Mouse (Mus musculus) kidney, embryonic 15.5 days (tissue): Measurements from ENCODE around the gene 1110032F04Rik. TPM values are rescaled to one million over a fixed set of nuclear protein-coding genes. Genes with fewer than 3 reads are reported as not detected.
A peak's percentile ranks its signal among the peaks of the same experiment; 100 is the strongest.

Experiments used
- ATAC-seq: fragments of 200-750 bp; cut with Nextera tagmentation; replicated peaks from 2 replicates; pipeline ENCODE4 v1.8.0; 2017; ENCODE audit warnings: moderate TSS enrichment; ENCODE audit not compliant: low FRiP score
- H3K27ac ChIP-seq: fragments of 300-500 bp; sonication (generic); 2 replicates; pipeline ENCODE4 v1.5.1; 2015; ENCODE audit warnings: mild to moderate bottlenecking, inconsistent platforms
- H3K27me3 ChIP-seq: fragments of 300-500 bp; sonication (generic); 2 replicates; pipeline ENCODE4 v1.6.1; 2015; ENCODE audit warnings: inconsistent platforms
- H3K36me3 ChIP-seq: fragments of 300-500 bp; sonication (generic); 2 replicates; pipeline ENCODE4 v1.6.1; 2015; ENCODE audit warnings: inconsistent platforms
- H3K4me1 ChIP-seq: fragments of 300-500 bp; sonication (generic); 2 replicates; pipeline ENCODE4 v1.6.1; 2015; ENCODE audit warnings: inconsistent platforms
- H3K4me2 ChIP-seq: fragments of 300-500 bp; sonication (generic); 2 replicates; pipeline ENCODE4 v1.6.1; 2015; ENCODE audit warnings: moderate library complexity, mild to moderate bottlenecking, inconsistent platforms
- H3K4me3 ChIP-seq: fragments of 300-500 bp; sonication (generic); replicated peaks from 2 replicates; pipeline ENCODE4 v1.5.1; 2015; ENCODE audit warnings: mild to moderate bottlenecking, inconsistent platforms
- H3K9ac ChIP-seq: fragments of 300-500 bp; sonication (generic); 2 replicates; pipeline ENCODE4 v1.6.1; 2015; ENCODE audit warnings: mild to moderate bottlenecking, inconsistent platforms
- H3K9me3 ChIP-seq: fragments of 300-500 bp; sonication (generic); replicated peaks from 2 replicates; pipeline ENCODE4 v1.6.1; 2016; ENCODE audit warnings: inconsistent platforms
- WGBS: fragments of 180-500 bp; shearing (Covaris S2); methylation state at CpG from one replicate; pipeline ENCODE4 v1.1.7; 2015; ENCODE audit warnings: mixed read lengths; 5-methylcytosine and 5-hydroxymethylcytosine counted together
- polyA plus RNA-seq: library from polyadenylated mRNA; unstranded; fragments of >200 nt; fragmentation: Nextera tagmentation; extraction: Ambion mirVana; gene quantifications from 2 replicates; pipeline ENCODE4 v1.2.1, GENCODE M21; 2015

The 1110032F04Rik gene
- polyA plus RNA-seq, result 4.8 TPM in 2 replicates

- Histone ChIP-seq H3K4me2 (peak within 1 kb of the TSS; percentile 100), H3K4me1 (peaks cover 22% of the 10 kb centered on the region), H3K9ac (peak within 1 kb of the TSS; percentile 59), H3K9me3 (no peaks in the 10 kb centered on the region), H3K27me3 (peaks cover 38% of the 10 kb centered on the region), H3K36me3 (no peaks in the 10 kb centered on the region), H3K4me3 (peak within 1 kb of the TSS; percentile 69), H3K27ac (no peak within 1 kb of the TSS)
- under 1% methylated on average over 46 of the region's 62 CpGs for WGBS
- peak; percentile 87 for ATAC-seq
Measured at GRCm38 (mm10) chr3:68869211-68869690, at the start of gene 1110032F04Rik. Gene 1110032F04Rik, plus strand, starts transcription at chr3:68869586.

DNA sequence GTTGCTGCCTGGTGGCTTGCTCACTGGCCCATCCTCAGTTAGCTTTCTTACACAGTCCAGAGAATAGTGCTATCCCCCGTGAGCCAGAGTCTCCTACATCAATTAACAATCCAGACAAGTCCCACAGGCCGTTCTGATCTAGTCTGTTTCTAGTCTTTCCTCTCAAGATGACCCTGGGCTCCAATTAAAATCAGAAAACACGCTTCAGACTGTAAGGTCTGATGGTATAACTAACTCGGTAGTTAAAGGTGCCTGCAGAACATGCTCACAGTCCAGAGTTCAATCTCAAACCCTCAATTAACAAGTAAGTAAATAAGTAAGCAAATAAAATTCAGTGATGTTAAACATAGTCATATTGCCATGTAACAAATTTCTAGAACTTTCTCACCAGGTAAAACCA is 48.0 kb upstream of the 1110032F04Rik start:
- Histone ChIP-seq H3K36me3 (no peaks in the 10 kb centered on the region), H3K4me3 (no peak overlapping the region), H3K9ac (no peak overlapping the region), H3K4me2 (no peak overlapping the region), H3K27me3 (no peaks in the 10 kb centered on the region), H3K4me1 (peaks cover 35% of the 10 kb centered on the region), H3K9me3 (no peaks in the 10 kb centered on the region), H3K27ac (peak overlapping the region; percentile 56)
- WGBS, result 54% methylated on average over 4 of the region's 4 CpGs
- 0 out of 2 replicates have a peak, but pooled peaks have one; percentile 26 for ATAC-seq

DNA sequence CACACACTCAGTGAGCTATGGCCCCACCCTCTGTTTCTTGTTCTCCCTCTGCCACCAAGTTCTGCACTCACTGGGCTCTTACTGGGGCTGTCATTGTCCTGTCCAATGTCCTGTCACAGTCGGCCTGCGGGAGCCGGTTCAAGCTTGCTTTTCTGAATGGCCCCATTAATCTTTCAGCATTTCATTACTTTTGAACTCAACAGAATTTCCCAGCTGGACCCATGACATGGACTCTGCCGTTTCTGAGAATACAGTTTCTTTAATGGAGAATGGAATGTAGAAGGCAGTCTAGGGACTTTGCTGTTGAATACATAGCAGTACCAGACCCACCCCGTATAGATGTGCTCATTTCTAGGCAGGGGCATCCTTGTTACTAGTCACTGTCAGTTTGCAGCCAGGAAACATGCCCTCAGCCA is 47.5 kb upstream of the 1110032F04Rik start:
- no peaks in the 10 kb centered on the region for H3K27me3 ChIP-seq
- no peak overlapping the region for H3K4me2 ChIP-seq
- ATAC-seq, result peak; percentile 87
- no peak overlapping the region for H3K4me3 ChIP-seq
- no peak overlapping the region for H3K9ac ChIP-seq
- no peaks in the 10 kb centered on the region for H3K36me3 ChIP-seq
- H3K9me3 ChIP-seq, result no peaks in the 10 kb centered on the region
- 19% methylated on average over 5 of the region's 5 CpGs for WGBS
- H3K27ac ChIP-seq, result peak overlapping the region; percentile 56
- H3K4me1 ChIP-seq, result peaks cover 35% of the 10 kb centered on the region

DNA sequence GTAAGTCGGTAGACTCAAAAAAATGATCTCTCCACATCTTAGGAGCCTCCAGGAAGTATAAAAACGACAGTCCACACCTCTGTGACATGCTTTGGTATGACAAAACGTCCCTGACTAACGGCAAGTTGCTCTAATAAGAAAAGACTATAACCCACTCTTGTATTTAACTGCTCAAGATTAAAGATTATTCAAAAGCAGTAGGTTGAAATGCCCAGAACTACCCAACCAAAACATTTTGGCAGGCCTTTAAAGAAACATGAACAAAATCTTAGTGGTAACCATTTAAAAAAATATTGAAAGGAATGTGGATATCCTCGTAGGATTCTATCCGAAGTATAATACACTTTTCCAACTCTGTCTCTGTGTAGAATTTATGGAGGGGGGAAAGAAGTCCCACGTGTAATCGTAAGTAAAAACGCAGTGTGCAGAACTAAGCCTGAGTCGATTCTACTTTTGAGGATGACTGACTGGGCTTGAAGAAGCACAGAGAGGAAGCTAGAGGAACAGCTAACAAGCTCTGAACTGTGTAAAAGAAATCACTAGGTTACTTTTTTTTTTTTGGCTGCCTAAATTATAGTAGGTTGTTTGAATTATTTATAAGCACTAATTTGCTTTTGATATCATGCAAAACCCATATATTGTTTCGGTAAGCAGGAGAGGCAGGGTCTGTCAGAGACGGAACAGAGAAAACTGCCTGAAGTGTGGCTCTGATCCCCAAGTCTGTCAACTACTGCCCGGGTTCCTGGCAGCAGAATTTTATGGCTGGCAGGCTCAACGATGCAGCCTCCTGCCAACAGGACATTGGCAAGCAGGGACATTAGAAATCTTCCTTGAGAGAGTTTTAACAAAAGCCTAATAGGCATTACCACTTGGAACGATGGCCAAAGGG is 45.3 kb upstream of the 1110032F04Rik start:
- no peaks in the 10 kb centered on the region for H3K27me3 ChIP-seq
- ATAC-seq, result no peak
- H3K27ac ChIP-seq, result peak overlapping the region; percentile 24
- H3K9me3 ChIP-seq, result no peaks in the 10 kb centered on the region
- H3K4me2 ChIP-seq, result no peak overlapping the region
- 32% methylated on average over 15 of the region's 15 CpGs for WGBS
- no peak overlapping the region for H3K4me3 ChIP-seq
- H3K4me1 ChIP-seq, result peaks cover 35% of the 10 kb centered on the region
- no peaks in the 10 kb centered on the region for H3K36me3 ChIP-seq
- H3K9ac ChIP-seq, result no peak overlapping the region

GRCm38 (mm10) chr3:68824765-68825090 is 44.7 kb upstream of the 1110032F04Rik start:
- Histone ChIP-seq H3K27ac (peak overlapping the region; percentile 59; the same call in 1 of the 2 replicates), H3K9me3 (no peaks in the 10 kb centered on the region), H3K4me2 (0 out of 2 replicates have a peak overlapping the region, but pooled peaks have one; percentile 5), H3K36me3 (no peaks in the 10 kb centered on the region), H3K4me3 (no peak overlapping the region), H3K27me3 (no peaks in the 10 kb centered on the region), H3K9ac (no peak overlapping the region), H3K4me1 (peaks cover 35% of the 10 kb centered on the region)
- ATAC-seq, result peak; percentile 34; the same call in 1 of the 2 replicates
- 17% methylated on average over 2 of the region's 2 CpGs for WGBS

GRCm38 (mm10) chr3:68825151-68825550 is 44.2 kb upstream of the 1110032F04Rik start:
- no peak overlapping the region for H3K9ac ChIP-seq
- no peak overlapping the region for H3K4me3 ChIP-seq
- no peaks in the 10 kb centered on the region for H3K9me3 ChIP-seq
- WGBS, result 33% methylated on average over 8 of the region's 8 CpGs
- H3K36me3 ChIP-seq, result no peaks in the 10 kb centered on the region
- H3K4me2 ChIP-seq, result 0 out of 2 replicates have a peak overlapping the region, but pooled peaks have one; percentile 5
- H3K4me1 ChIP-seq, result peaks cover 35% of the 10 kb centered on the region
- no peaks in the 10 kb centered on the region for H3K27me3 ChIP-seq
- peak overlapping the region; percentile 59; the same call in 1 of the 2 replicates for H3K27ac ChIP-seq
- ATAC-seq, result no peak

GRCm38 (mm10) chr3:68827671-68828070 is 41.7 kb upstream of the 1110032F04Rik start:
- no peak overlapping the region for H3K4me2 ChIP-seq
- WGBS, result 94% methylated on average over 5 of the region's 5 CpGs
- H3K9me3 ChIP-seq, result no peaks in the 10 kb centered on the region
- no peak overlapping the region for H3K4me3 ChIP-seq
- no peak overlapping the region for H3K27ac ChIP-seq
- no peaks in the 10 kb centered on the region for H3K27me3 ChIP-seq
- H3K9ac ChIP-seq, result no peak overlapping the region
- no peaks in the 10 kb centered on the region for H3K36me3 ChIP-seq
- peaks cover 23% of the 10 kb centered on the region for H3K4me1 ChIP-seq
- no peak for ATAC-seq

GRCm38 (mm10) chr3:68829944-68830343 is 39.4 kb upstream of the 1110032F04Rik start:
- Histone ChIP-seq H3K4me2 (no peak overlapping the region), H3K4me3 (no peak overlapping the region), H3K27ac (no peak overlapping the region), H3K9ac (no peak overlapping the region), H3K27me3 (no peaks in the 10 kb centered on the region), H3K9me3 (no peaks in the 10 kb centered on the region), H3K4me1 (peaks cover 6% of the 10 kb centered on the region), H3K36me3 (no peaks in the 10 kb centered on the region)
- WGBS, result 46% methylated on average over 3 of the region's 3 CpGs
- no peak for ATAC-seq

DNA sequence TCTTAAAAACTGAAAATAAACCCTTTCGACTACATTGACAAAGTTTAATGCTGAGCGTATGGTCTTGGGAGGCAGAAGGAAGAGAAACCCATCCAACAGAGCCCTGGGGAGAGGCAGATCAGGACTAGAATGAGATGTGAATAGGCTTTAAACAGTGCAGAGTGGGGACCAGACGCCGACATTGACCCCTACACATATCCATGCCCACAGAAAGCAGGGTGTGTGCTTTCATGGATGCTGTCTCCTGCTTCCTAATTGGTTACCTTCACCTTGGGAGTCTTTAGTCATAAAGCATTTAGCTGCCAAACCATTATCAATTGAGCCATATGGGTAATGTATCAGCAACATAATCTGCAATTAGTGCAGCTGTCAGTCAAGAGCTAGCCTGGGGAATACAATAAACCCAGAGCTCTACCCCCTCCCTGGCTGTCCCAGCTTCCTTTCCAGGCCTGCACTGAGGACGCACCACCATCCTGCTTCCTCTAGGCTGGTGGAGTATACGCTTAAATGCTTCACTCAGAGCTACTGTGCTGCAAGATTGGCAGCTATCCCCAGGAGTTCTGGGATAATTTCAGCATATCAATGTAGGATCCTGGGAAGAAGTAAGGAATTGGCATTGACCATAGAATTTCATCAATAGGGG is 32.4 kb upstream of the 1110032F04Rik start:
- H3K9me3 ChIP-seq, result no peaks in the 10 kb centered on the region

DNA sequence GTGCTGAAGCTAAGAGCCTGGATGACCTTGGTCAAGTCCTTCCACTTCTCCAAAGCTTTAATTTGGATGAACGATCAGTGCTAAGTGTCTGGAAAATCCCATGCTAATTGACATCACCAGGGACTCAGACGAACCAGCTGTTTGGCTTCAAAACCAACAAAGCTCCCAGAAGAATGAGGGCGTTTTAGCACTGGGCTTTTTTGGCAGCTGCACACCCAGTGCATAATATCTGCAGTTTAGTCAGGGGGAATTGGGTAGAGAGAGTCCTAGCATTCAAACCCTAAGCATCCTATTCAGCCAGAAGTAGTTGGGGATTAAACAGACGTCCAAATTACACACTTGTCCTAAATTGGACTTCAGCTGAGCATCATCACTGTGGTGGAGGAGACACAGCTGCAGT is 29.2 kb upstream of the 1110032F04Rik start:
- no peak for ATAC-seq
- WGBS, result 47% methylated on average over 4 of the region's 4 CpGs
- no peak overlapping the region for H3K27ac ChIP-seq
- H3K27me3 ChIP-seq, result no peaks in the 10 kb centered on the region
- no peak overlapping the region for H3K4me3 ChIP-seq
- H3K4me2 ChIP-seq, result no peak overlapping the region
- no peak overlapping the region for H3K9ac ChIP-seq
- 0 out of 2 replicates have a peak, but pooled peaks cover 5% of the 10 kb centered on the region for H3K4me1 ChIP-seq
- no peaks in the 10 kb centered on the region for H3K36me3 ChIP-seq
- no peaks in the 10 kb centered on the region; the same call in 1 of the 2 replicates for H3K9me3 ChIP-seq

More for the DNA sequence above, 32.4 kb upstream of the 1110032F04Rik start:
- 84% methylated on average over 6 of the region's 6 CpGs for WGBS
- Histone ChIP-seq H3K36me3 (no peaks in the 10 kb centered on the region), H3K9ac (no peak overlapping the region), H3K27me3 (no peaks in the 10 kb centered on the region), H3K4me1 (0 out of 2 replicates have a peak, but pooled peaks cover 5% of the 10 kb centered on the region), H3K4me2 (no peak overlapping the region), H3K27ac (no peak overlapping the region), H3K4me3 (no peak overlapping the region)
- no peak for ATAC-seq

GRCm38 (mm10) chr3:68844025-68844424 is 25.4 kb upstream of the 1110032F04Rik start:
- H3K9me3 ChIP-seq, result no peaks in the 10 kb centered on the region; the same call in 1 of the 2 replicates
- H3K4me3 ChIP-seq, result no peak overlapping the region
- no peaks in the 10 kb centered on the region for H3K27me3 ChIP-seq
- ATAC-seq, result no peak
- WGBS, result 87% methylated on average over 4 of the region's 4 CpGs
- no peak overlapping the region for H3K9ac ChIP-seq
- no peaks in the 10 kb centered on the region for H3K36me3 ChIP-seq
- H3K4me1 ChIP-seq, result 0 out of 2 replicates have a peak, but pooled peaks cover 5% of the 10 kb centered on the region
- H3K4me2 ChIP-seq, result no peak overlapping the region
- H3K27ac ChIP-seq, result no peak overlapping the region

- no peak overlapping the region for H3K4me2 ChIP-seq
- no peak overlapping the region for H3K4me3 ChIP-seq
- no peak overlapping the region for H3K9ac ChIP-seq
- no peaks in the 10 kb centered on the region for H3K27me3 ChIP-seq
- no peaks in the 10 kb centered on the region; the same call in 1 of the 2 replicates for H3K9me3 ChIP-seq
- WGBS, result 56% methylated on average over 3 of the region's 3 CpGs
- no peak overlapping the region for H3K27ac ChIP-seq
- ATAC-seq, result no peak
- H3K4me1 ChIP-seq, result no peaks in the 10 kb centered on the region
- no peaks in the 10 kb centered on the region for H3K36me3 ChIP-seq
Measured at GRCm38 (mm10) chr3:68848323-68848722, 21.1 kb upstream of the 1110032F04Rik start.
